Mouse (Mus musculus) myocyte (in vitro differentiated cells): ENCODE measurements around the gene Adamts17.

ENCODE experiments used
- CEBPB ChIP-seq: IDR thresholded peaks from 2 replicates; pipeline ENCODE4 v1.6.1; 2011; ENCODE audit warnings: mild to moderate bottlenecking, moderate library complexity; ENCODE audit not compliant: poor library complexity, insufficient read depth, severe bottlenecking
- E2F4 ChIP-seq: IDR thresholded peaks from one replicate; pipeline ENCODE4 v1.6.1; 2011; ENCODE audit warnings: mild to moderate bottlenecking, control low read depth, moderate library complexity; ENCODE audit not compliant: insufficient read depth
- MAX ChIP-seq: IDR thresholded peaks from one replicate; pipeline ENCODE4 v1.6.1; 2011; ENCODE audit warnings: low read depth, mild to moderate bottlenecking, control low read depth
- MYOD1 ChIP-seq, 3 experiments: IDR thresholded peaks; one replicate each; pipeline ENCODE4 v1.6.1; 2011; ENCODE audit warnings: control low read depth in 2 of 3, low read depth in 2 of 3, mild to moderate bottlenecking in 2 of 3, moderate library complexity in 1 of 3; ENCODE audit not compliant: insufficient read length in 2 of 3, control insufficient read depth in 1 of 3
- MYOG ChIP-seq, 3 experiments: IDR thresholded peaks; one replicate each; pipeline ENCODE4 v1.6.1; 2011; ENCODE audit warnings: control low read depth in 2 of 3, low read depth in 2 of 3, mild to moderate bottlenecking in 2 of 3; ENCODE audit not compliant: insufficient read length in 2 of 3, control insufficient read depth in 1 of 3, insufficient read depth in 1 of 3
- POLR2A ChIP-seq: IDR thresholded peaks from one replicate; pipeline ENCODE4 v1.6.1; 2011; ENCODE audit warnings: low read depth, mild to moderate bottlenecking, control low read depth, moderate library complexity; ENCODE audit not compliant: insufficient read length
- POLR2AphosphoS2 ChIP-seq: IDR thresholded peaks from one replicate; pipeline ENCODE4 v1.6.1; 2011; ENCODE audit warnings: low read depth, control low read depth; ENCODE audit not compliant: insufficient read length
- REST ChIP-seq: IDR thresholded peaks from one replicate; pipeline ENCODE4 v1.6.1; 2011; ENCODE audit warnings: mild to moderate bottlenecking, control low read depth, moderate library complexity; ENCODE audit not compliant: insufficient read depth, insufficient read length
- TCF12 ChIP-seq: IDR thresholded peaks from one replicate; pipeline ENCODE4 v1.6.1; 2011; ENCODE audit warnings: mild to moderate bottlenecking, control low read depth; ENCODE audit not compliant: poor library complexity, insufficient read depth, severe bottlenecking
- USF1 ChIP-seq: IDR thresholded peaks from one replicate; pipeline ENCODE4 v1.6.1; 2011; ENCODE audit warnings: low read depth, mild to moderate bottlenecking, control low read depth, moderate library complexity

- no peak for TF ChIP-seq POLR2A
- no peak for TF ChIP-seq MYOG (IDR thresholded peaks at IDR 0.05; ENCODE audit: control insufficient read depth in 1 of 3, insufficient read depth in 1 of 3, insufficient read length in 2 of 3, low read depth in 2 of 3)
- no peak for TF ChIP-seq MAX
- TF ChIP-seq POLR2AphosphoS2: no peak
- no peak for TF ChIP-seq MYOD1 (IDR thresholded peaks at IDR 0.05; ENCODE audit: control insufficient read depth in 1 of 3, insufficient read length in 2 of 3, low read depth in 2 of 3)
- no peak for TF ChIP-seq TCF12
- no peak for TF ChIP-seq CEBPB
- TF ChIP-seq E2F4: no peak
- no peak for TF ChIP-seq USF1
- TF ChIP-seq REST: no peak
Measured at GRCm38 (mm10) chr7:67051089-67051718, 211.7 kb downstream of the Adamts17 start.
